Mouse (Mus musculus) retina, postnatal 1 day (tissue): Measurements from ENCODE around the gene Mybbp1a.
A peak's percentile ranks its signal among the peaks of the same experiment; 100 is the strongest.
"Not testable (repeated sequence)": the region's sequence is repeated elsewhere in the genome, so short reads cannot be mapped to it uniquely, and the experiment has no call there.

Experiments used
- DNase-seq: peaks from one replicate; pipeline ENCODE4 v3.0.0-alpha.2; 2012

The Mybbp1a gene

DNA sequence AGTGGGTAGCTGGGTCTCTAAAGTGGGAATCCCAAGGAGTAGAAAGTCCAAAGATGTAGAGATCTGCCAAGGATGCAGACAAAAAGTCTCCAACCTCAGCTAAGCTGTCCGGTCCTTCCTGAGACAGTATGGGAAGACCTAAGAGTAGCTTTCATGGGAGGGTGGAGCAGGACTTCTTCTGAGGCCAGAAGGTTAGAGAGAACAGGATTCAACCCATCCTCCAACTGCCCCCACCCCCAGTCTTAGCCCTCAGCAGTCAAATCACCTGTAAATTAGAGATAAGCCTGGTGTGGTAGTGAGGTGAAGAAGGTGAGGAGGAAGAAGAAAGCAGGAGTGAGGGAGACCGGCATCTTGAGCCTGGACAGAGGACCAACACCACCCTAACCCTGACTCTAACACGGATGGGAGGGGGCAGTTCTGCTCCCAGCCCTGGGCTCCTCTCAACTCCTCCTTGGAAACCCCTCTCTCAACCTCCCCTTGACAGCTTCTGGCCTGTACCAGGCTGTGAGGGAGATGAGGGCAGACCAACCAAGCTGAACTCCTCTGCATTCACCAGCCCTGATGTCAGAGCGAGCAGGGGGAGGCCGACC lies 27.5 kb upstream of the Mybbp1a start:
- no peak for DNase-seq

DNA sequence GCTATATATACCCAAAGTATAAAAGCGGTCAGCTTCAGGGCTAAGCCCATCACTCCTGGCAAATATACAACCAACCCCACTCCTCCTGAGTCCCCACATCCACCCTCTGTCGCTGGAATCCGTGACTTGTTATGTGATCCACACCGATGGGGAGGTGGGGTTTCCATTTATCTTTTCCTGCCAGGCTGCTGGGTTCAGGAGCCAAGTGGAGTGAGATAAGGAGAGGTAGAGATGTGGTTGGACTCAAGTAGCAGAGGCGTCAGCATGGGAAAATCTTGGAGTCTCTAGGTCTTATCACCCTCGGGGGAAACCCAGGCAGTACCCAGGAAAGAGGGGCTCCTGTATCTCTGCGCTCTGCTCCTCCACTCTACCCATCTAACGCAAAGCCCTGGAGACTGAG lies 26.0 kb upstream of the Mybbp1a start:
- no peak for DNase-seq

DNA sequence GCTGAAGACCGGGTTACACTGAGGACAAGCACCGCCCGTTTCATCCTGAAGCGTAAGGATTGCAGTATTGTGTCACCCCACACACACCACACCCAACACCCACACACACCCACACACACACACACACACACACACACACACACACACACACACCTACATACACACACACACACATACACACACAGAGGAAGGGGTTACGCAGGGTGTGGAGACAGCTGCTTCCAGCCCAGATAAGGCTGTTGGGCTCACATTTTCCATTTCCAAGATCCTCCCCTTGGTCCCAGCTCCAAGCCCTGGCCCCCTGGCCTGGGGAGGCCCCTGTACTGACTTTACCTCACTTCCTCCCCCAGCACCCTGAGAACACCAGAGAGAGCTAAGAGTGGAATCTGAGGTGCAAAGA lies 24.5 kb upstream of the Mybbp1a start:
- DNase-seq: no peak

DNA sequence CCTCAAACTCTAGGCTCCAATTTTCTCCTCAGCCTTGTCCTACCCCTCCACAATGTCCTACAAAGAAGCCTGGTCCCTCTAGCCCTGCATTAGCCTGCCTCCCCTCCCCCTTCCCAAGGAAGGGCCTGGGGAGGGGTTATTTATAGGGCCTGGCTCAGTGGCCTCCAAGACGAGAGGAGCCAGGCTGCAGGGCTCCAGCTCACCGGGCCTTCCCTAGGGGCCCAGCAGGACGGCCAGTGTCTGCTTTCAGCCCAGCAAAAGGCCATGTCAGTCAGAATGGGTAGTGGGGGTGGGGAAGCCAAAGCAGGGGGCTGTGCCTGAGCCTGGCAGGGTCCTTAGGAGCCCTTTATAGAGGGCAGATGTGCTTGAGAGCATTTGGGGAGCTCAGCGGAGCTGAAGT lies 23.8 kb upstream of the Mybbp1a start:
- DNase-seq: peak; percentile 21

DNA sequence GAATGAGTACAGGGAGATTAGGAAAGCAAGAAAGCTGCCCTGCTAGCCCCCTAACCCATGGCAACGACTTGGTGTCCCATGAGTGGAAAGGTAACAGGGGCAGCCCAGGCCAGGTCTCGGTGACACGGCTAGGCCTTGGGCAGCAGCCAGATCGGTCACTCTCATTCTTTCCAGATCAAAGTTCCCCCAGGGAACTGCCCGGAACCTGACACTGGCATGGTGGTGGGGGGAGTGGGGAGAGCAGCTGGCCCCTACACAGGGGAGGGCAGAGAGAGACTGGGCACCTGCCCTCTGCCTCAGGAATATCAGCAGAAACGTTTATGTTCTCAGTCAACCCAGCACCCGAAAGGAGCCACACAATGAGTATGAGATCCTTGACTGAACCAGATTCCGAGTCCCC lies 22.9 kb upstream of the Mybbp1a start:
- no peak for DNase-seq

DNA sequence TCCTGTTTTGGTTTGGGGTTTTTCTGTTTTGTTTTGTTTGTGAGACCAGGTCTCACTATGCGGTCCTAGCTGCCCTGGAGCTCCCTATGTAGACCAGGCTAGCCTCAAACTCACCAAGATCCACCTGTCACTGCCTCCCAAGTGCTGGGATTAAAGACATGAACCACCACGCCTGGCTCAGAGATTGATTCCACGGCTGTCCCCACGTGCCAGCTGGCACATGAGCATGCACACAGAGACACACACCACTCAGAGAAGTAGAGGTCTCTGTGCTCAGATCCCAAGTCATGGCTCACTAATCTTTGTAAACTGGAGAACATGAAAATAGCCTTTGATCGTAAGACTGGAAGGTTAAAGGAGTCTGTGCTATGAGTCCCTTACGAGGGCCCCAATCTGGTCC lies 22.1 kb upstream of the Mybbp1a start:
- no peak for DNase-seq

DNA sequence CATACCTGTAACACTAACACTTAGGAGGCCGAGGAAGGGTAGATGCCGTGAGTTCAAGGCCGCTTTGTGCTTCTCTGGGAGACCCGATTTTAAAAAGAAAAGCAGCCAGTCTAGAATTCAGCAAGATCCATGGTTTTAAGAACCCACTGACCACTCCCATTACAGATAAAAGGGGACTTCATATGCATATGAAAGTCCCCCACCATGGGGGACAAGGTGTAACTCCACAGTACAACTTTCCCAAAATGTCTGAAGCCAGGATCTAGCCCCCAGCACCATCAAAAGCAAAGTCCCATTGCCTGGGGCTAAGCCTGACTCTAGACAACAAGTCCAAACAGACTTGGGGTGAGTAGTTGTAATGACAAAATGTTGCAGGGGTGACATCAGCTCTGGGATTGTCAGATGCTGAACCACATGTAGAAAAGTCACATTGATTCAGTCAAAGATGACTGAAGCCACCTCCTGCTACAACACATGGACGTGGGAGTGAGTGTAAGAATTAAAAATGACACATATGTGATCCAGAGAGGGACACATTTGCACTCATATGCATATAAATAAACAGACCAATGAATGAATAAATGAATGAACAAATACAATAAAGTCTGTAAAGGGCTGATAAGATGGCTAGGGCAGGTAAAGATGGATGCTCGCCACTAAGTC lies 20.6 kb upstream of the Mybbp1a start:
- DNase-seq: no peak

DNA sequence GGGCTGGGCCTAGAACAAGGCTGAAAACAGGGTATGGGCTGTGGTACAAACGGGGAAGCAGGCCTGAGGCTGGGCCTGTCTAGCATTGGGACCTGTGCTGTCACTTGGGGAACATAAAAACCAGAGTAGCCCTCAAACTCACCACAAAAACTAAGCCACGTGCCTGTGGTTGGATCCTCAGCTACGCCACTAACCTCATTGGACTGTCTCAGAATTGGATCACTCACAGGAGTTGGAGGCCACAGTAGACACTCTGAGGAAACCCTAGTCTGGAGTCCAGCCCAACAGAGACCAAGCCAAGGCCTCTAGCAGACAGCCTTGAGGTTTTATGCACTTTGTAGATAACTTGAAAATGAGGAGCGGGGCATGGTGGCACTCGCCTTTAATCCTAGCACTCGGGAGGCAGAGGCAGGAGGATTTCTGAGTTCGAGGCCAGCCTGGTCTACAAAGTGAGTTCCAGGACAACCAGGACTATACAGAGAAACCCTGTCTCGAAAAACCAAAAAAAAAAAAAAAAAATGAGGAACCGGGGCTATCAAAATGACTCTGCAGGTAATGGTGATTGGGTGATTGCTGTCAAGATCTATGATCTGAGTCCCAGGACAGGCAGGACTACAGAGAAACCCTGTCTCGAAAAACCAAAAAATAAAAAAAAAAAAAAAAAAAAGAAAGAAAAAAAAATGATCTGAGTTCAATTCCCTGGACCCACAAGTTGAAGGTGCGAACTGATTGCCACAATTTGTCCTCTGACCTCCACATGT lies 19.5 kb upstream of the Mybbp1a start:
- no peak for DNase-seq

DNA sequence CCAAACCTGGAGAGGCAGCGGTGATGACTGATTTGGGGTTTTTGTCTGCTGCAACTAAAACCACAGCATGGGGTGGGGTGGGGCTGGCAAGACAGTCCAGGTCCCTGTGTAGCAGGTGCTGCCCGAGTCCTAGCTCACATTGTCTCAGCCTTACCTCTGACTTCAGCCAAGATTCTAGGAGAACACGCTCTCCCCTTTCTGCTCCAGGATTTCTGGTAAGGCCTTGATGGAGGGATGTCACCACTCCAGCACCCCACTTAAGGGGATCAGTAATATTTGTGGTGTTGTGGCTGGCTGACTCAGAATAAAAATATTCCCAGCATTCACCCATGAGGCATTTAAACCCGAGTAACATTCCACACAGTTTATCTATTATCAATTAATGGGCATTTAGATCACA lies 17.5 kb upstream of the Mybbp1a start:
- no peak for DNase-seq

DNA sequence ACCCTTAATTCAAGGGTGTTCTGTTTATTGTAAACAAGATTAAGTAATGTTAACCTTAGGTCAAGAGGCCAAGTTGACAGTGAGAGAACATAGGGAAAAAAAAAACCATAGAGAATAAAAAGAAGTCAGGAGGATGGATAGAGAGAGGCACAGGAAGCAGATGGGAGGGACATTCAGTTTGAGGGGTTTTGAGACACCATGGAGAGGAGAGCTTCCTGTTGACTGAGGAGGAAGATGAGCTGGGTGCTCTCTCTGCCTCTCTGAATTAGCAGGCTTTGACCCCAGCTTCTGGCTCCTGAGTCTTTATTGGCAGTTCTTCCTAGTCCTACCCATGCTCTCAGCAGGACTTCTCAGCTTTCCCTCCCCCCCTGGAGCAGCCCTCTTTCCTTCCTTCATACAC lies 16.0 kb upstream of the Mybbp1a start:
- DNase-seq: no peak

DNA sequence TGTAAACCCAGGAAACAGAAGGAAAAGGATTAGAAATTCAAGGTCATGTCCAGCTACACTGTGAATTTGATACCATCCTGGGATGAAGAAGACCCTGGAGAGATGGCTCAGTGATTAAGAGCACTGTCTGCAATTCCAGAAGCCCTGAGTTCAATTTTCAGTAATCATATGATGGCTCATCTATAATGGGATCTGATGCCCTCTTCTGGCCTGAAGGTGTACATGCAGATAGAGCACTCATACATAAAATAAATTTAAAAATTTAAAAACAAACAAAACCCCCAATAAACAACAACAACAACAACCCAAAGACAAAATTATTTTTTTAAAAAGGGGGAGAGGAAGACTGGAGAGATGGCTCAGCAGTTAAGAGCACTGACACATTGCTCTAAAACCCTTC lies 14.3 kb upstream of the Mybbp1a start:
- no peak for DNase-seq

DNA sequence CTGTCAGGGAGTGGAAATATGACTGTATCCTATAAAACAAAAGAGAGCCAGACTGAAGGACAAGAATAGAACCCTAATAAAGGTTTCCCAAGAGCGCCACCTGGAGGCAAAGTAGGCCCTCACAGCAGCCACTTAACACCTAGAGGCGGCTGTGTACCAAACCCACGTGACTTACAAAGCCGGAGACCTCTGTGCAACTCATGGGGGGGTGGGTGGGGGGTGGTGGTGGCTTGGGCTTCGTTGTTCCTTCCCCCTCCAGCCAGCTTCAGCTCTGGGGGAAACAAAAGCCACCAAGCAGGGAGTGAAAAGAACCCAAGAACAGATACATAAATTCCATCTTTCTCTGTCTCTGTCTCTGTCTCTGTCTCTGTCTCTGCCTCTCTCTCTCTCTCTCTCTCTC lies 12.5 kb upstream of the Mybbp1a start:
- peak; percentile 87 for DNase-seq

DNA sequence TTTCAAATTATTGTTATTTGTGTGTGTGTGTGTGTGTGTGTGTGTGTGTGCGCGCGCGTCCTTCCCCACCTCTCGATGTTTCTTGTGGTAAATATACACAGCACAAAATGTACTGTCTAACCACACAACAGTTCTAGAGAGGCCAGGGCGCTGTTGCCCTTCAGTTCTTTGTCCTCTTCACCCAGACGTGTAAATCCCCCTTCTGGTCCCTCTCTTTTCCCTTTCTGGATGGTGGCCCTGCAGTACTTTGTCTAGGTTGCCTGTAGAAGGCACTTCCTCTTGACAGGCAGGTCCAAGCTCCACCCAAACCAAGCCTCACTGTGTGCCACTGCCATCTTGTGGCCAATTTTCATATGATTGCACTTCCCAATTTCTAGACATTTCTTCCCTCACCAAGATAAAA lies 11.9 kb upstream of the Mybbp1a start:
- DNase-seq: peak; percentile 87

DNA sequence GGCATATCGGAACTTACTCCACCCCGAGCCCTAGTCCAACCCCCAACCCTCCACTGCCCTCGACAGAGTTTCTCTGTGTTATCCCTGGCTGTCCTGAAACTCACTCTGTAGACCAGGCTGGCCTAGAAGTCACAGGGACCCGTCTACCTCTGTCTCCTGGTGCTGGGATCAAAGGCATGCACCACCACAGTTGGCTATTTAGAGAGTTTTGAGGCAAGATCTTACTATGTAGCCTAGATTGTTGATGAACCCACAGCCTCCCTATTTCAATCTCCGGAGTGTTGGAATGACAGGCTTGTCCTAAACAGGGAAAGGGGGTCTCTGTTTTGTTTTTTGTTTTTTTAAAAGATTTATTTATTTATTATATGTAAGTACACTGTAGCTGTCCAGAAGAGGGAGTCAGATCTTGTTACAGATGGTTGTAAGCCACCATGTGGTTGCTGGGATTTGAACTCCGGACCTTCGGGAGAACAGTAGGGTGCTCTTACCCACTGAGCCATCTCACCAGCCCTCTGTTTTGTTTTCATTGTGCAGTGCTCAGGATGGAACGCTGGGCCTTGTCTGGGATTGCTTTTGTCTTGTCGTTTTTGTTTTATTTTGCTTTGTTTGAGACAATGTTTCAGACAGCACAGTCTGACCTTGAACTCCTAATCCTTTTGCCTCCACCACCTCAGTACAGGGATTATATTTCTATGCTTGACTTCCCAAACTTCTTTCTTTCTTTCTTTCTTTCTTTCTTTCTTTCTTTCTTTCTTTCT lies 10.7 kb upstream of the Mybbp1a start:
- DNase-seq: not testable (repeated sequence)

DNA sequence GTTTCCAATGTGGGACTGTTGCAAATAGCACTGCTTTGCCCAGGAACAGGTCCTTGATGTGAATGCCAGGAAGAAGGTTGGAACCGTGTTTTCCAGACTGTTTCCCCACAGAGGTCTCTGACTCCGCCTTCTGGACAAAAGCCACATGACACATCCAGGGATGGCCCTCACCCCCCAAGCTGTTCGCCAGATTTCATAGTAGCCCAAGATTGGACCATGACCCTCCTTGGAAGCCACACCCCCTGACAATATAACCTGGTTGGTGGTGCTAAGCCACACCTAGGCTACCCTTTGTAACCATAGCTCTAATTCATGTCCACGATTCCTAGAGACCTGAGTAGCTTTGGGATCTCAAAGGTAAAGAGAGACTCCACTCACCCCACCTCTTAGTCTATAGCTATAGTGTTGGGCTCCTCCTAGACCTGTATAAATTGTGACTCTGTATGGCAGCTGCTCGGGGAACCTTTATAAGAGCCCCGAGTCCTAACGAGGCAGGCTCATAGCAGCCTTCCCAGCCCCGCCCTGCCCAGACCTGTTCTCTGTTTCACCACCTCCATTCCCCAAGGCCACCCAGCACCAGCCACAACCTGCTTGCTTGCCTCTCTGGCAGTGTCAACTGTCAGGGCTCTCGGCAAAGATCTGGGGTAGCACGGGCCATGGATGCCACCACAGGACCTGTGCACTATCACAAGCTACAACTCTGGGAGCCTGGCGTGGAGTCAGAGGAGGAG lies 6.0 kb upstream of the Mybbp1a start, which contains the start of gene Ggt6:
Gene Ggt6 (plus strand): TSS at position 564 of the 731 bp plus-strand sequence.
- DNase-seq: no peak

DNA sequence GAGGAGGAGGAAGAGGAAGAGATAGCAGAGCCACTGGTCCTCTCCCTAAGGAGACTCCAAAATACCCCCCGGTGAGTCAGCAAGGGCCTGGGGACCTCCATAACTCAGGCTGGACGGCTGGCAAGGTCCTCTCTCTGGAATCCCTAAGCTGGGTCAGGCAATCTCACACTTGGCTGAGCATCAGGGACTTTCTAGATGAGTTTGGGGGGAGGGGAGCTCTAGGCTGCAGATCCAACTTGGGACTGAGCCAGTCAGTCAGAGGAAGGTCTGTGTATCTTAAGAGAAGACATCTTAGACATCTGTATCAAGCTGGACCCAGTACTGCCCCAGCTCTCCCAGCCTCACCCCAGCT lies 5.5 kb upstream of the Mybbp1a start:
- peak; percentile 69 for DNase-seq

DNA sequence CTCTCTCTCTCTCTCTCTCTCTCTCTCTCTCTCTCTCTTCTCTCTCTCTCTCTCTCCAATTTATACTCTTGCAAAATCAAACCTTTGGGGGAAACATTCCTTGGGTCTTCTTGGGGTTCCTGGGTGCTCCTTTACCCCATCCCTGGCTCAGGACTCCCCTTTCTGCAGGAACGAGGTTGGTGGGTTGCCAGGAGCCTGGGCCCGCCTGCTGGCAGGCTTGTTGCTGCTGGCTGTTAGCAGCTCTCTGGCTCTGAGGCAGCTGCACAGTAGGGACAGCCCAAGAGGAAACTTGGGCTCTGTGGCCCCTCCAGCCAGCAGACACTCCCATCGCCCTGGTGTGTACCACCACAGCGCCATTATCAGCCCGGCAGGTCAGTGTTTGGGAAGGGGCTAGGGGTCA lies 4.9 kb upstream of the Mybbp1a start:
- no peak for DNase-seq

DNA sequence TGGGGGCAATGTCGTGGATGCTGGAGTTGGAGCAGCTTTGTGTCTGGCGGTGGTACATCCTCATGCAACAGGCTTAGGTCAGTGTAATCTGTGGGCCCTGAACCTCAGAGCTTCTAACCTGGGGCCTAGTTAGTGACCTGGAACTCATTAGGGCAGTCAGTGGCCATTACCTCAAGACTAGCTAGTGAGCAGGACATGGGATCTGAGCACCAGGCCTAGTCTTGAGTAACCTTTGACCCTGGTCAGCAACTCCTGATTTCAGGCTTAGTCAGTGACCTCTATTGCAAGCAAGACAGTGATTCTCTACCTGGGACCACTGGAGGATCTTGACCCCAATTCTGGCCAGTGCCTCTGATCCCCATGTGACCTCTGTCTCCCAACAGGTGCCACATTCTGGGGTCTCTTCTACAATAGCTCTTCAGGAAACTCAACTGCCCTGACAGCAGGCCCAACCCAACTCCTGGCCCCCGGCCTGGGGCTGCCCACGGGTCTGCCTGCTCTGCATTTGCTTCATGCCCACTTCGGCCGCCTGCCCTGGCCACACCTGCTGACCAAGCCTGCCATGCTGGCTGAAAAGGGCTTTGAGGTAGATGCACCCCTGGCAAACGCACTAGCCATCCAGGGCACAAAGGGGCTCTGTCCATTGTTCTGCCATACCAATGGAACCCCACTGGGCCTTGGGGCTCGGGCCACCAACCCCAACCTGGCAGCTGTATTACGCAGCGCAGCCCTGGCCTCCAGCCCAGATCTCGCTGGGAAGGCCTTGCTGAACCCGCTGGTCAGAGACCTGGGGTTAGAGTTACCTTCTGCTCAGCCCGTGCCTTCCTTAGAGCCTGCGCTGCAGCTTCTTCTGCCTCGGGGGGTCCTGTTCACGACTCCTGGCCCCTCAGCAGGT lies 4.2 kb upstream of the Mybbp1a start:
- DNase-seq: no peak

DNA sequence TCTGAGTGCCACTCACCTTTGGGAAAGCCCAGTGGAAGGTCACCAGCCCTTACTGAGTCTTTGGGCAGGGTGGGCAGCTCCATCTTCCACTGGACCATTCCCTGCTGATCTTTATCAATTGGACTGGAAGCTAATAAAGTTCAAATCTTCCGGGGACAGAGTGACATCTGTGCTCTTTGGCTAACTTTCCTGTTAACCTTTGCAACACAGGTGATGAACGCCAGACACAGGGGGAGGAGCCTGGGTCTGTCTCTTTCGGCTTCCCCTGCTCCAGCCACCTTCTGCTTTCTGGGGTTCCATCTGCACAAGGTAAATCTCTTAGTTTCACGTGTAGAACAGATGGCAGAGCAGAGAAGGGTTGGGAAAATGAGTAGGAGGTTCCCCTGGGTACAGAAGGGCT lies 2.7 kb upstream of the Mybbp1a start:
- DNase-seq: no peak

DNA sequence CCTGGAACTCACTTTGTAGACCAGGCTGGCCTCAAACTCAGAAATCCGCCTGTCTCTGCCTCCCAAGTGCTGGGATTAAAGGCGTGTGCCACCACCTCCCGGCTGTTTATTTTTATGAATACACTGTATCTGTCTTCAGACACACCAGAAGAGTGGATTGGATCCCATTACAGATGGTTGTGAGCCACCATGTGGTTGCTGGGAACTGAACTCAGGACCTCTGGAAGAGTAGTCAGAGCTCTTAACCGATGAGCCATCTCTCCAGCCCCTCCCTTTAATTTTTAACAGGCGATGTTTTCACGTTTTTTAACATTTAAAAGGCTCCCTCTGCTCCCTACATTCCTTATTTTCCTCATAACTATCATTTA lies 574 bp upstream of the Mybbp1a start:
- DNase-seq: not testable (repeated sequence)

DNA sequence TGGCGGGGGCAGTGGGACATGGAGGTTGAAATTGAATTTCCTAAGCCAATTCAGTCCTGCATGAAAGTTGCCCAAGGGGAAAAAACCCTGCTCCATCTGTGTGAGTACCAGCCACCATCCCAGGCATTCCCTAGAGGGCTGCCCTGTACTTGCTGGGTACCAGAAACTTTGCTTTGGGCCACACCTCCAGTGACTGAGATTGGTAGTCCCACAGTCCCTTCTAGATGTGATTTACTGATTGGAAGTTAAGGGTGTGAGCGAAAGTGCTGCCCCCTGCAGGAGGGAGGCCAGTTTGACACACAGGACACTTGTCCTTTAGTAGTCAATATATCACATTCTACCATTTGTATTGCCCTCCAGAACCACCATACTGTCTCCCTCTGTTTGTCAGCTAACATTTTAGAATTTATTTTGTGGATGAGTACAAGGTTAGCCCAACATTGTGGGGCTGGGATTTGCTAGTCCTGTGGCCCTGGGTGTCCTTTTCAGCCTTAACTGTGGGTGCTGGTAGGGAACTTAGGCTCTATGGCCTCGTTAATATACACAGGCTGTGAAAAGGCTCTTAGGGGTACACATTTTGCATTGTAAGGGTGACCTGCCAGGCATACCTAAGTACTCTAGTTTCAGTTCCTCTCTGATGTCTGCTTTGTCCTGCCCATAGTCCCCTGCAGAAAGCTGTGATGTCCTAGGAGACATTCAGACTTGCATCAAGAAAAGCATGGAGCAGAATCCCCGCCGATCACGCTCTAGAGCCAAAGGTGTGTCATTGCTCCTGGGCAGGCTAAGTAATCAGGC lies 5.4 kb downstream of the Mybbp1a start:
- peak; percentile 64 for DNase-seq
